Mouse (Mus musculus) cerebellum, postnatal 4 days (tissue): ENCODE data around the gene Ncaph2.

Source experiments
- DNase-seq, 2 experiments: peaks; one replicate each; pipeline ENCODE4 v3.0.0; 2022; ENCODE audit warnings: low spot score in 2 of 2, mixed read lengths in 1 of 2

The Ncaph2 gene

DNA sequence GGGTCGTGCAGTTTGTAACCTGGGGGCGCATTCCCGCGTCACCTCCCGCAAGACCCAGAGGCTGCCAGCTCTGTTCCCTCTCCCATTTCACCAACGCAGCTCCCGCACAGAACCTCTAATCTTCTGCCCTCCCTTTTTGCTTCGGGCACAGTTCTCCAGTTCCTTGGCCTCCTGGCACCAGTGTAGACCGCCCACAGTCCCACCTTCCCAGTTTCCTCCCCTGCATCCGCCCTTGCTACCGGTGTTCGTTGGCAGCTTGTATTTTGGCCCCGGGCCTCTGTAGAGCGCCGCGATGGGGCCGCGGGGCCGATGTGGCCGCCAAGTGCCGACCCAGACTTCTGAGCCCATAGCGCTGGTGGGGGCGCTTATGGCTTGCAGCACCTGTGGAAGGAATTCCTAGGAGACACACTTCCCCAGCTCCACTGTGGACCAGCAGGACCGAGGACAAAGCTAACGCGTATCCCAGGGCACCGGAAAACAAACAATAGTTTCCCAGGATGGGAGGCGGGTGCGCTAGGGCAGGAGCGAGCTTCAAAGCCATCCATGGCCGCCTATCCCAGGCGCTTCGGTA, 23.4 kb downstream of the Ncaph2 start, which contains the start of gene Odf3b:
TSS of gene Odf3b (minus strand) at position 452 of the 571 bp plus-strand sequence.
- no peak for DNase-seq

GRCm38 (mm10) chr15:89379429-89379828, 23.9 kb downstream of the Ncaph2 start:
- no peak for DNase-seq

DNA sequence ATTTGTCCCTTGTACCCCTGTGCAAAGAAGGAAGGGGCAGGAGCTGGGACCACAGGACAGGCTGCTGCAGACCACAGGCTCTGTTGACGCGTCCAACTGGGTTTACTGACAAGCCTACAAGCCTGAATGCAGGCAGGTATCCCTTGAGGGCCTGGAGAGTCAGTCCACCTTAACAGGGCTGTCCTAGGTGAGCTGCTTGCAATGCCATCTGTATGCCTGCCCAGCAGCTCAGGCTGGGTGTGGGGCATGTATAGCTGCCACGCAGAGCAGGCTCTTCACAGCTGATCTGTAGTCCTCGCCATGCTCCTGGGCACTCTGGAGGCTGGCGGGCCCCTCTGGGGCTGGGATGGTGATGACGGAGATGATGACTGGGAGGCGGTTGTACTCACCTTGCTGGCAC, 29.1 kb downstream of the Ncaph2 start, which contains the start of gene Klhdc7b:
TSS of gene Klhdc7b (plus strand) at position 301 of the 400 bp plus-strand sequence.
- no peak for DNase-seq

DNA sequence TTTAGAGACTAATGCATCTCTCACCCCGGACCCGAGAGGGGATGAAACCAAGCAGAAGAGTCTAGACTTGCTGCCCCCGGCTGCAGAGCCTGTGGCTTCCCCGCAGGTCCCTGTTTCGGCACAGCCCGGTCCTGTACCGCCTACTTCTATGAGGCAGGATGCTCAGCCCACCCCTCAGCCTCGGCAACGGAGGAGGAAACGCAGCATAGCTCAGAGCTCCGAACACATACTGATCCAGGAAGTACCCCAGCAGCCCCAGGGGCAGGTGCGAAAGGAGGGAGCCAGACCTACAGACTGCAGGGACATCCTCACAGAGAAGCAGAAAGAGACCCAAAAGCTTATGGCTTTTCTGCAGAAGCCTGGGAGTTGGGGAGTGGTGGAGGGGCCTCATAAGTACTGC, 31.6 kb downstream of the Ncaph2 start:
- DNase-seq, result no peak

- DNase-seq, result no peak
Observed at GRCm38 (mm10) chr15:89390081-89390480, 34.6 kb downstream of the Ncaph2 start.

GRCm38 (mm10) chr15:89396883-89397282, 41.4 kb downstream of the Ncaph2 start:
- no peak for DNase-seq

GRCm38 (mm10) chr15:89398146-89398545, 42.6 kb downstream of the Ncaph2 start:
- DNase-seq, result no peak

GRCm38 (mm10) chr15:89399716-89400115, 44.2 kb downstream of the Ncaph2 start:
- no peak for DNase-seq

DNA sequence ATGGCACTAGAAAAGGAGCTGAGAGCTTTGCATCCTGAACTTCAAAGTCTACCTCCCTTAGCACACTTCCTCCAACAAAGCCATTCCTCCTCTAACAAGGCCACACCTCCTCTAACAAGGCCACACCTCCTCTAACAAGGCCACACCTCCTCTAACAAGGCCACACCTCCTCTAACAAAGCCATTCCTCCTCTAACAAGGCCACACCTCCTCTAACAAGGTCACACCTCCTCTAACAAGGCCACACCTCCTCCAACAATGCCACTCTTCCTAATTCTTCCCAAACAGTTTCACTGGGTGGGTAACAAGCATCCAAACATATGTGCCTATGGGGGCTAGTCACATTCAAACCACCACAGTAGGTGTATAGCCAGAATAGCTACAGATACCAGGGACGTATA, 47.0 kb downstream of the Ncaph2 start:
- DNase-seq, result no peak

- DNase-seq, result no peak
Observed at GRCm38 (mm10) chr15:89404831-89405623, 49.5 kb downstream of the Ncaph2 start.

DNA sequence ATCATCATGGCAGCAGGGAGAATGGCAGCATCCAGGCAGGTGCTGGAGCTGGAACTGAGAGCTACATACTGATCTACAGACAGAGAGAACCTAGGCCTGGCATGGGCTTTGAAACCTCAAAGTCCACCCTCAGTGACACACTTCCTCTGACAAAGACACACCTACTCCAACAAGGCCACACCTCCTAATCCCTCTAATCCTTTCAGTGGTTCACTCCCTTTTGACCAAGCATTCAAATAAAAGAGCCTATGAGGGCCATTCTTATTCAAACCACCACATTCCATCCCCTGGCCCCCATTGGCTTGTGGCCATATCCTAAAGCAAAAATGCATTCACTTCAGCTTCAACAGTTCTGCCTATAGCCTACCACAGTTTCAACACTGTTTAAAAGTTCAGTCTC, 51.2 kb downstream of the Ncaph2 start:
- no peak for DNase-seq

DNA sequence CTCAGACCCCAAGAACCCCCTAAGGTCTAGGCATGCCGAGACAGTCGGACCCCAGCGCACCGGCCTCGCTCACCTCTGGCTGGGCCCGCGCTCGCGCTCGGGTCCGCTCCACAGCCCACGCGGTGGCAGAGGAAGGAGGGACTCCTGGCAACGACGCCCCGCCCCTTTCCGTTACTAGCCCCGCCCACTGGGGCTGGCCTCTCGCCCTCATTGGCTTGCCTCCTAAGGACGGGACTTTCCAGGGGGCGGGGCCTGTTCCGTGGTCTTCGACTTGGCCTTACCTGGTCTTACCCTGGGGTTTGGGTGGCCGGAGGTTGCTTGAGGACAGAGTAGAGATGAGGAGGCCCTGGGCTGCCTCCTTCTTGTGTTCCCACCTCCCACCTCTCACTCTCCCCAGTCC, 54.6 kb downstream of the Ncaph2 start, which contains the start of gene Syce3:
TSS of gene Syce3 (minus strand) at position 386 of the 400 bp plus-strand sequence.
- no peak for DNase-seq

DNA sequence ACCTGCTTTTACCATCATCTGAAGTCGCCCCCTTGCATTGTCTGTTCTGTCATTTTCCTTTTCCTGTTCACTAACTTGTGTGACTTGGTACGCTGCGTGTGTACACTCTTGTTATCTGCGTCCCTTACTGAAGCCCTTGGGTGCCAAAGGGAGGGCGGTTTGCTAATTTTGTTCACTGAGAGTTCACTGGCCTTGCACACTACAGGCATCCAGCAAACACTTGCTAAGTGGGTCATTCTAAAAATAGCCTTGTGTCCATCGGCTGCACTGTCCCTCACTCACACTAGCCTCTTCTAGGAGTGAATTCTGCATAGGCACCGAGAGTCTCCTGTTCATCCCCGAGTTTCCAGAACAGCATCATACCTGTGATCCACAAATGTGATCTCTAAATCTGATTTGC, 59.8 kb downstream of the Ncaph2 start:
- DNase-seq, result no peak

- no peak for DNase-seq
Observed at GRCm38 (mm10) chr15:89421938-89422337, 66.4 kb downstream of the Ncaph2 start.
